Mouse (Mus musculus) telencephalon, adult 2 months (tissue): Measurements from ENCODE around the gene Dbn1.
"Not testable (repeated sequence)": the region's sequence is repeated elsewhere in the genome, so short reads cannot be mapped to it uniquely, and the experiment has no call there.

Source experiments
- DNase-seq: peaks from one replicate; pipeline ENCODE4 v3.0.0-alpha.2; 2011; ENCODE audit warnings: low read depth, low spot score

The Dbn1 gene

DNA sequence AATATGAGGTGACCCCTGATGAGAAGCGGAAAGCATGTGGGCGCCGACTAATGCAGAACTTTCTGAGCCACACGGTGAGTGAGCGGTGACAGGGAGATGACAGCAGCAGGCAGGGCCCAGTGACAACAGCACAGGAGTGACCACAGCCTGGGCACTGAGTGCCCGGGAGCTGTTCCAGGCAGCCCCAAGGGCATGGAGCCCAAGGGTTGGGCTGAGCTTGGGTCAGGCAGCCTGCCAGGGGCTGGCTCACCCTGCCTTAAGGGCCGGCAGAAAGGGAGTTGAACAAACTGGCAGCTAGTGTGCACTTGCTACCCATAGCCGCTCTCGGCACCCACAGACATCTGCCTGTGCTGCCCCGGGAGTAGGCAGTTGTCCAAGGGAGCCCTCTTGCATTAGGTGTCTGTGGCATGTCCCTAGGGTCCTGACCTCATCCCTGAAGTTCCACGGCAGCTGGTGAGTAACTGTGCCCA, 37.4 kb downstream of the Dbn1 start:
- DNase-seq = no peak

- no peak for DNase-seq
These were observed 38.1 kb downstream of the Dbn1 start for GRCm38 (mm10) chr13:55449679-55450441.

DNA sequence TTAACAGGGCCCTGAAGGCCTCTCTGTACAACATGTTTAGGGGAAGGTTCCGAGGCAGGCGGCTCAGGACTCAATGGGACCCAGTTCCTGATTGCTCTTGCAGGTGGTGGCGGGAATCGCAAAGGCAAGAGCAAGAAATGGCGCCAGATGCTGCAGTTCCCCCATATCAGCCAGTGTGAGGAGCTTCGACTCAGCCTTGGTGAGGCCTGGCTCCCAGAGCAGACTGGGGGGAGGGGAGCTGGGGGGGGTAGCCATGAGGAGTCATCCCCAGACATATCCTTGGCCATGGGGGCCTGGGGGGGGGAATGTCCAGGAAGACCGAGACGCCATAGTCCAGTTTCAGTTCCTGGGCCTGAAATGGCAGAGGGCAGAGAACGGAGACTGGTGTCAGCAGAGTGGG, 38.7 kb downstream of the Dbn1 start:
- DNase-seq = no peak

GRCm38 (mm10) chr13:55448131-55448530, 39.8 kb downstream of the Dbn1 start:
- DNase-seq = no peak

GRCm38 (mm10) chr13:55447543-55447943, 40.4 kb downstream of the Dbn1 start:
- no peak for DNase-seq

- no peak for DNase-seq
These were observed 41.3 kb downstream of the Dbn1 start for GRCm38 (mm10) chr13:55446483-55447105.

GRCm38 (mm10) chr13:55445361-55446091, 42.4 kb downstream of the Dbn1 start:
- no peak for DNase-seq

DNA sequence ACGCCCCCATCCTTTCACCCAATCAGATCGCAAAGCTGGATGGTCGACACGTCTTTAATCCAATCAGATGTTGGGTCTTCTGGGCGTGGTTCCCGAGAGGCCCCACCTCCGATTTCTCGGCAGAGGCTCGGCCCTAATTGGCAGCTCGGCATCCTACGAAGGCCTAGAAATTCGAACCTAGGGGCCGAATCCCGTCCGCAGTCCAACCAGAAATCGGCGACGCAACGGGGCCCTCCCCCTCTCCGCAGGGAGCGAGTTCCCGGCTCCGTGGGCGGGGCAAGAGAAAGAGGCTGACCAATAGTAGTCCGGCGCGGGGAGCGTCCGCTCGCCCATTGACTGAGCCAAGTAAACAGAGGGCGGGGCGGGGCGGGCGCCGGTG, 43.0 kb downstream of the Dbn1 start, which contains the start of gene Grk6:
Gene Grk6 (plus strand): TSS at position 136 of the 379 bp plus-strand sequence.
- DNase-seq = peak; percentile 100

DNA sequence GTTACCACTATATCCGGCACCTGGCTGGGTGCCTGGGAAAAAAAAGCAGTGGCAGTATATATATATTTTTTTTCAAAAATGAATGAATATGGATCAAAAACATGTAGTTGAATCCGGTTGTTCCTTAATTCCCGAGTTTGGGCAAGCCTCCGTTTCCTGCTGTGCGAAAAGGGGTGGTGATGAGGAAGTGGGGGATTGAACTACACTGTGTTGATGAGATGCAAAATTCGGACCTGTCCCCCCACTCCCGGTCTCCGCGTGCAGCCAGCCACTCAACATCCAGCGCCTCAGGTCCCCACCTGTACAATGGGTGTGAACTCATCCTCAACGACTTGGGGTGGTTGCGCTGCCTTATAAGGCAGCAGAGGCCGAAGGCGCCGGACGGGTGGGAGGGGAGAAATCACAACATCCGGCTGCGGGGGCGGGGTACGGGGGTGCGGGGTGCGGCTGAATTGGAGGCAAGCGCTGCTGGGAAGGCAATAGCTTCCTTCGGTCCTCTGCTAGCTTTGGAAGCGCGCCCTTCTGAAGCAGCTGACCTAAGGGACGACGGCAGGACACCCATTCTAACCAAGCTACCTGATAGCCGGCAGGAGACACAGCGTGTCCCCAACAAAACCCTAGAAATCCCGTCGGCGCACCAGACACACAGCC, 43.5 kb downstream of the Dbn1 start:
- no peak for DNase-seq

DNA sequence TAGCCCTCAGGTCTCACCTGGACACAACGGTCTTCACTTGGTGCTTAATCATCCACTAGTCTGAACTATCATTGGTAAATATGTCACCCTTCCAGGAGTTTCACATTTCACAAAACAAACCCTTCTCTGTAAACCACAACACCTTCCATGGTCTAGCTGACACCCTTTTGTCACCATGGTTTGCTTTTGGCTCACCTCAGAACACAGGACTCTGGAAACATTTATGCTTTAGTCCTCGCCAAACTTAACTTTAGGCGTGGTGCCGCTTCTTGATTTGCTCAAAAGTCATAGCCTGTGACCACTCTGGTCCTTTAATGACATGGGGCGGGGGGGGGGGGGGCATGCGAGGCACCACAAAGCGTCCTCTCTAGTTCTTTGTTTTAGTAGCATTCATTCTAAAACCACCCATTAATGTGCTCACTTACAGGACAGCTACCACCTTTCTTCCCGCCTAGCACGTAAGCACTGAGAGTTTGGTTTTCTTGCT, 44.1 kb downstream of the Dbn1 start:
- DNase-seq = no peak

DNA sequence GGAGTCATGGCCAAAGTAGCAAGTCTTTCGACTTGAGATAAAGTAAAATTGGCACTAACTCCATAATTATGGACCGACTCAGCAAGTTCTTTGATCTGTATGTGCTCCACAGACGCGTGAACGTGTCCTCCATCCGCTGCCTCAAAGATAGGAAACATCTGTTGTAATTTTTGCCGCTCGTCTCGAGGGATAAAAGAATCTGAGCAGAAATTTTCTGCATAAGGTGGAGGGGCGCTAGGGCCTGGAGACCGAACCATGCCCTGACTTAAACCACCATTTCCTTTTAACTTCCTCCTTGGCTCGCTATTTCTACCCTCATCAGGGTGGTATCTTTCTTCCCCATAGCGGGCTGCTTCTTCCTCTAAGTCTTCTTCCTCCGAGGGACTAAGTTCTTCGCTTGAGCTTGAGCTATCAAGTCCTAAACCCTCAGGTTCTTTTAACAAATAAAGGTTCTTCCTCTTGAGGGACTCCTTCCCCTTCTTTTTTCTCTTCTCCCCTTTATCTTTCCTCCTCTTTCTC, 50.7 kb downstream of the Dbn1 start:
- DNase-seq = not testable (repeated sequence)

DNA sequence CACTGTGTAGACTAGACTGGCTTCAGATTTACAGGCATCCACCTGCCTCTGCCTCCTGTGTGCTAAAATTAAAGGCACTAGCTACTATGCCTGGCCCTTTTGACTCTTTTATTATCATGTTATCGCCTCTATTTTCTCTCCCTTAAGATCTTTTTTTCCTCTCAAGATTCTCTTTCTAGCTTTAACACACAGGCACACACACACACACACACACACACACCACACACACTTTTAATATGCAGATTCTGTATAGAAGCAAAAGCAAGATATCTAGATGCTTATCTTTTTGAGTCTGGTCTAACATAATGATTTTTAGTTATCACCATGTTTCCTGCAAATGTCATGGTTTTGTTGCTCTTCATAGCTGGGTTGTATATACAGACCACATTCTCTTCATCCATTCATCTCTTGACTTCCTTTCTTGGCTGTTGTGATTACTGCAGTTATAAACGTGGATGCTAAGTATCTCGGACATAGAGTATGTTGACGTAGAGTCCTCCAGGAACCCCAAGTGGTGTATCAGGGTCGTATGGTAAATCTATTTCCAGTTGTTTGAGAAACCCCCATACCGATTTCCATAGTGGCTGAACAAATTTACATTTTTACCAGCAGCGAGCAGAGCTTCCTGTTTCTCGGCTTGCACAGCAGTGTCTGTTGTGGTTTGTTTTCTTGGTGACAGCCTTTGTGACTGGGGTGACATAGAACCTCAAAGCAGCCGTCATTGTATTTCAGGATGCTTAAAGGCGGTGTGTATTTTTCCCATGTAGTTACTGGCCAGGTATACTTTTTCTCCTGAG, 55.8 kb downstream of the Dbn1 start:
- no peak for DNase-seq

- DNase-seq = no peak
These were observed 57.3 kb downstream of the Dbn1 start for GRCm38 (mm10) chr13:55430566-55430965.

DNA sequence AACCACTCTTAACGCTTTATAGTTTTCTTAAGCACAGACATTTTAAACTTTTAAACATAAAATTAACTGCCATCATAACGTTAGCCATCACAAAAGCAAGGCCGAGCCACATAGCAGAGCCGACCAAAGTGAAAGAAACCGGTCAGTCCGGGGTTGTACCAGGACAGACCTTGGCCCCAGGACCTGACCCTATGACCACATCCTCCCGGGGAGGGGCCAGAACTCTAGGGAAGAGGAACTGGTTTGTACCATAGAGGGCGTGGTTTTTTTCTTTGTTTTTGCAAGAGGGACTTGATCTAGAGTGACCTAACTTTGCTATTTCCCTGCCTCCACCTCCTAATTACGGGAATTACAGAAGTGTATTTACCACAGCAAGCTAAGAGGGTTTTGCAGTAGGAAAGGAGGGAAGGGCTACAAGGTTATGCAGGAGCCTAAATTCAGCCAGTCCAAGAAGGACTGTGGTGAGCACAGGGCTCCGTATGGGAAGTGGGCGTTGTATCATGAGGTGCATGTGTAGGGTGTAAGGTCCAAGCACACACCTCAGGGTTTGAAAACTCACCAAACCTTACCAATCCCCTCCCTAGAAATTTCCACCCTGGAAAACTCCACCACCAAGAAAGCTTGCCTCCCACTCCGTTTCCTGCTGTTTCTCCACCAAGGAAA, 58.6 kb downstream of the Dbn1 start:
- no peak for DNase-seq

DNA sequence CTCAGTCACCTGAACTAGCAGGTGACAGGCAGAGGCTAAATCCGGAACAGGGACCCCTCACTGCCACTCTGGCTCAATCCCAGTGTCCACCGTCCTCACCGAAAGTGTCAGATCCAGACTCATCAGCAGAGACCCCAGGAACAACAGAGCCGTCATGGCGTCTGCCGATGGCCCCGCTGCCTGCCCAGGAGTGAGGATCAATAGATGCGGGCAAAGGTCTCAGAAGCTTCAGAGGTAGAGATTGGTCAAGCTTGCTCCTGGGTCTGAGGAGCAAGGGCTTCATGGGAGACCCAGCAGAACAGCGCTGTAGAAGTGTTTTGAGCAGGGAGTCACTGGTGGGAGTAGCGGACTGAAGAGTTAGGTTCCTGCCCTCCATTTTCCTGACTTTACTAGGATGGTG, 61.3 kb downstream of the Dbn1 start, which contains the start of gene F12:
Gene F12 (minus strand): TSS at position 181 of the 400 bp plus-strand sequence.
- DNase-seq = no peak
